Mouse (Mus musculus) Patski (cell line): ENCODE data around the gene Amt. TPM values are rescaled to one million over a fixed set of nuclear protein-coding genes. Genes with fewer than 3 reads are reported as not detected.
A peak's percentile ranks its signal among the peaks of the same experiment; 100 is the strongest.

Experiments used
- ATAC-seq: fragments of 100-300 bp; one replicate; pipeline ENCODE4 v1.8.0; 2021
- CTCF ChIA-PET: fragments of 350-600 bp; sonication (Branson Sonifier 250); formaldehyde crosslinking; loops from one replicate; lab custom pipeline; 2022; ENCODE audit warnings: inconsistent platforms; lab: Charles Lee
- POLR2A ChIA-PET: fragments of 350-600 bp; sonication (Branson Sonifier 250); formaldehyde crosslinking; loops from one replicate; lab custom pipeline; 2022; ENCODE audit warnings: antibody characterized with exemption, inconsistent platforms; lab: Charles Lee
- DNase-seq: peaks from one replicate; pipeline ENCODE4 v3.0.0-alpha.2; 2011; ENCODE audit warnings: low read depth, low spot score
- H3K27me3 ChIP-seq: fragments of 371-371 bp; one replicate; pipeline ENCODE4 v1.5.1; 2021
- CTCF ChIP-seq: fragments of 100-300 bp; IDR thresholded peaks from one replicate; pipeline ENCODE4 v1.5.1; 2021
- in situ Hi-C: fragments of 300-500 bp; cut with MboI; formaldehyde crosslinking; loops from 3 replicates; pipeline ENCODE4 v1.11.1; 2018; ENCODE audit warnings: low pct_unique_long_range_greater_than_20kb, mixed read lengths
- polyA plus RNA-seq: library from polyadenylated mRNA; unstranded; gene quantifications from one replicate; pipeline ENCODE4 v1.2.3, GENCODE M21; 2021

Gene Amt
- polyA plus RNA-seq: 6.0 TPM

DNA sequence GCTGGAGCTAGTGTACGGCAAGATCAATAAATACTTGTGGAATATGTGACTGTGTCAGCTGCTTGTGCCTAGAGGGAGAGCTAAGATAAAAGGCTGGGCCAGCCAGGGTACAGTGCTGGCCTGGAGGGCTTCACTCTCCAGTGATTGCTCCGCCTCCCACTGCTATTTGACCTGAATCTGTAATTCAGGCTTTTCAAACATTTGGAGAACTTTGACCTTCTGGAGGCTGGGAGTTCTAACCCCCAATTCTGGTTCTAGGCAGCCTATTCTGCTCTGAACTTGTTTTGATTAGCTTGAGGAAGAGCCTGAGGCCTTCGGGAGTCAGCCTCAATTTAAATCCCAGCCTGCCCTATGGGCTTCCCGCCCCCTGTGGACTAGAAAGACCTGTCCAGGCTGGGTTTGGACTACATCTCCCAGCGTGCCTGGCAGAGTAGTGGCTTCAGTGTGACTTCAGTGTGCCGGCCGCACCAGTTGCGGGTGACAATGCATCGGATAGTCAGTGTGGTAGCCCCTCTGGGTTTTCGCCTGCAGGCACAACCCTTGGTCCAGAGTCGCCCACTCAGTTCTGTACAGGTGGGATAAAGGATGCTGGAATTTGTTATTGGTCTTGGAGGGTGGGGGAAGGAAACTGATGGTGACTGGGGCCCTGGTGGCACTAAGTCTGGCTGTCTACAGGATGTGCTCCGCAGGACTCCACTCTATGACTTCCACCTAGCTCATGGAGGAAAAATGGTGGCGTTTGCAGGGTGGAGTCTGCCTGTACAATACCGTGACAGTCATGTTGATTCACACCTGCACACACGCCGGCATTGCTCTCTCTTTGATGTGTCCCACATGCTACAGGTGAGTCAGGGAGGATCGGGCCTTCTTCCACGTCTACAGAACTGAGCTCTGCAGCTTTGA lies at the start of gene Amt:
Gene Amt, plus strand, starts transcription at position 401 of the 903 bp plus-strand sequence.
- DNase-seq: no peak
- CTCF ChIA-PET: interaction anchor here (1.1 to 1.3 kb wide), 2 partner anchors 21 to 87 kb away, joined by 3 read pairs; no protein-coding TSS in a partner anchor

DNA sequence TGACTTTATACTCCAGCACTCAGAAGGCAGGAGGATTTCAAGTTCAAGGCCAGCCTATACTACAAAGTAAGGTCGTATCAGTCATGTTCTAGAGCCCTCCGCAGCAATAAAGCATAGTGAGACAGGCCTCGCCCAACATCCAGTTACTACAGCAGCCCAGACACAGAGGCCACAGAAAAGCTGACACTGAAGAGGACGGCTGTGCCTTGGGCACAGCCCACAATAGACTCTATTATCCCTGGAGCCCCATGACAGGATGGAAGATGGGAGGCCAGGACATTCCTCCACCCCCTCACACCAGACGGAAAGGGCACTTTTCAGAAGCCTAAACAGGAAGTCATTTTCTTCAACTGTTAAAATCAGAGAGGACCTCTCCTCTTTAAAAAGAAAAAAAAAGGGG lies 47.7 kb upstream of the Amt start:
- in situ Hi-C loops: no loop called here
- H3K27me3 ChIP-seq: no peaks in the 10 kb centered on the region
- no peak for TF ChIP-seq CTCF
- POLR2A ChIA-PET: no interaction called here
- CTCF ChIA-PET: interaction anchor here (0.7 kb wide), 1 partner anchor 12 kb away, joined by 4 read pairs; no protein-coding TSS in a partner anchor
- ATAC-seq (no peak), DNase-seq (no peak)

More for the DNA sequence above, at the start of gene Amt:
- TF ChIP-seq CTCF: no peak
- POLR2A ChIA-PET: no interaction called here
- no peak for ATAC-seq
- no peaks in the 10 kb centered on the region for H3K27me3 ChIP-seq
- in situ Hi-C loops: loop anchor here (5.0 kb wide), 1 partner anchor 116 kb away; no protein-coding TSS in a partner anchor

DNA sequence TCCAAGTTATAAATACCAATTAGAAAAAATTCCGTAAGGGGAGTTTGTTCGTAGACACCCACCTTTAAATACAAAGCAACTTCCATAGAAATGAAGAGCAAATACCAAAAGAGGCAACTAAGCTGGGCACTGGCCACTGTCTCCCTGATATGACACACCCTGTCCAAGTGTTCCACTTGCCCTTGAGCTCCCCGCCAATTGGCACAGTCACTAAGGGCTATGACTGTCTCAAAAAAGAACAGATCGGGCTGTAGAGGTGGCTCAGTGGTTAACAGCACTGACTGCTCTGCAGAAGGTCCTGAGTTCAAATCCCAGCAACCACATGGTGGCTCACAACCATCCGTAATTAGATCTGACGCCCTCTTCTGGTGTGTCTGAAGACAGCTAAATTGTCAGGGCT lies 44.8 kb upstream of the Amt start:
- H3K27me3 ChIP-seq: no peaks in the 10 kb centered on the region
- no peak for ATAC-seq
- no peak for DNase-seq
- no peak for TF ChIP-seq CTCF
- in situ Hi-C loops: no loop called here
- ChIA-PET POLR2A (interaction anchor here (1.1 kb wide), 1 partner anchor 40 kb away, joined by 5 read pairs; no protein-coding TSS in a partner anchor), CTCF (interaction anchor here (0.6 to 1.4 kb wide), 3 partner anchors 9 to 35 kb away, joined by 3 read pairs; no protein-coding TSS in a partner anchor)

DNA sequence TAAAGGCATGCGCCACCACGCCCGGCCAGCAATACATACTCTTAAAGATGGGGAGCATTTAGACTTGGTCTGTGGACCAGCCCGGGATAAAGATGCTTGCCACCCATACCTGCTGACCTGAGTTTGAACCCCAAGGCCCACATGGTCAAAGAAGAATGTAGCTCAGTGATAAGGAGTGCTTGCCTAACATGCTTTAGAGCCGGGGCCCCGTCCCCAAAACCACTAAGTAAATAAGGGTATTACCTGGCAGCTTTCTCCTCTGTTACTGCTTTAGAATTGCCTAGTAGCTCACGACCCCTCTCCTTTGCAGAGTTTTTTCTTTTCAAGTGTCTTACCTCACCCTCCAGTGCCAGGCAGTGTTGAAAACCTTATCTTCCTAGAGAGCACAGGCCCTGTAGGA lies 43.9 kb upstream of the Amt start:
- ATAC-seq (no peak), DNase-seq (no peak)
- H3K27me3 ChIP-seq: no peaks in the 10 kb centered on the region
- in situ Hi-C loops: no loop called here
- CTCF ChIA-PET: interaction anchor here (1.0 to 1.6 kb wide), 2 partner anchors 25 to 31 kb away, joined by 3 to 4 read pairs; no protein-coding TSS in a partner anchor
- POLR2A ChIA-PET: interaction anchor here (1.1 kb wide), 1 partner anchor 41 kb away, joined by 5 read pairs; no protein-coding TSS in a partner anchor
- no peak for TF ChIP-seq CTCF

DNA sequence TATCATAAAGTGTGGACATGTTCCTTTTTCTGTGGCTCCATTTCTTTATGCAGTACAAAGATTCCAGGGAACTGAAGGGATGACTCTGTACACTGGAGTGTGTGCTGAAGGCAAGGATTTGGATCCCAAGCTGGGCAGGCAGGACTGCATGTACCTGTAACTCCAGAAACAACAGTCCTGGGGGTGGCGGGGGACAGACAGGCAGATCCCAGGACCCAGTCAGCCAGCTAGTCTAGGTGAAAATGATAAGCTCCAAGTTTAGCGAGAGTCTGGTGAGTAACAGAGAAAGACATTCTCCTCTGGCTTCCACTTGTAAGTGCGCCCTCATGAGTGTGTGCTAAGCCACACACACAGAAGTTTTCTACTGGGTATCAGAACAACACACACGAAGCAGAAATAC lies 36.1 kb upstream of the Amt start:
- POLR2A ChIA-PET: interaction anchor here (0.6 kb wide), 1 partner anchor 156 kb away, joined by 4 read pairs; no protein-coding TSS in a partner anchor
- CTCF ChIA-PET: interaction anchor here (0.9 to 2.5 kb wide), 10 partner anchors 9 to 56 kb away, joined by 3 to 6 read pairs (median 4); no protein-coding TSS in a partner anchor
- in situ Hi-C loops: no loop called here

DNA sequence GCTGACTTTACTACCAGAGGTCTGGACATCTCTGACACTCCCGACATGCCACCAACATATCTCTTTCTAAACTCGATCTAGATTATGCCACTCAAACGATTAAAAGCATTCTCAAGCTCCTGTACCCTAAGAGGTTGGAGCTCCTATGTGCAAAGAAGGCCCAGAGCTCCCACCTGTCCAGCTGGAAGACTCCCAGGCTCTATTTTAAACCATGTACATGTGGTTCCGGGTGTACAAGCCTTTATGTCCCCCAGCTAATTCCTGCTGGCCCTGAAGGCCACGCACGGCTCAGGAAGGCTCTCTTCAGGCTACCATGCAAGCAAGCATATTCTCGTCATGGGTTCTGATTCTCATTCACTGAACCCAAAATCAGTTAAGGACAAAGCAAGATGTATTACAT lies 34.8 kb upstream of the Amt start:
- CTCF ChIA-PET: interaction anchor here (0.9 to 1.7 kb wide), 3 partner anchors 22 to 36 kb away, joined by 3 to 6 read pairs (median 5); no protein-coding TSS in a partner anchor
- no peak for DNase-seq
- no peaks in the 10 kb centered on the region for H3K27me3 ChIP-seq
- TF ChIP-seq CTCF: no peak
- POLR2A ChIA-PET: no interaction called here
- no peak for ATAC-seq
- in situ Hi-C loops: no loop called here

More for the DNA sequence above, 36.1 kb upstream of the Amt start:
- H3K27me3 ChIP-seq: no peaks in the 10 kb centered on the region
- TF ChIP-seq CTCF: no peak
- ATAC-seq (no peak), DNase-seq (no peak)

DNA sequence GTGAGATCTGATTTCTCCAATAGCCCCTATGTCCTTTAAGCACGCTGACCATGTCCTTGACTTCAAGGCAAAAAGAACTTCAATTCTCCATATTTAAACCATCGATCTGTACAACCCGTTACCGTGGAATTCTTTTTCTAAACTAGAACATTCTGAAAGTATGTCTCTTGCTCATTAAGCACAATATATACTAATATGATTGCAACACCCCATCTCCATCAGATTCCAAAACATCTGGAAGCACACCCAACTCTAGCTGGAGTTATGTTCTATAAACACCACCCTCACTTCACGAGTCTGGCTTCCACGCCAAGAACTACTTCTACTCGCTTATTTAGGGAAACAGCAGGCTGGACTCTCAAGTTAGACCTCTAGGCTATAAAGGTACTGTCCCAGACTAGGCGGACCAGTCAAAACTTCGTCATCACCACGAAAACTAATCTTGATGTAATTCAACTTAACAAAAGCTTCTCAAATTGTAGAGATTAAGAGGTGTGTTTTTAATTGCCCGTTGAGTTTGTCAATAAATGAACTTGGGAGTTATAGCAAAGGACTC lies 34.1 kb upstream of the Amt start:
- H3K27me3 ChIP-seq: no peaks in the 10 kb centered on the region
- ATAC-seq: no peak
- no peak for DNase-seq
- ChIA-PET CTCF (interaction anchor here (0.6 to 1.7 kb wide), 2 partner anchors 11 to 23 kb away, joined by 3 to 5 read pairs; no protein-coding TSS in a partner anchor), POLR2A (interaction anchor here (1.2 to 2.3 kb wide), 3 partner anchors 13 to 184 kb away, joined by 3 to 5 read pairs (median 3); no protein-coding TSS in a partner anchor)
- in situ Hi-C loops: no loop called here
- no peak for TF ChIP-seq CTCF

DNA sequence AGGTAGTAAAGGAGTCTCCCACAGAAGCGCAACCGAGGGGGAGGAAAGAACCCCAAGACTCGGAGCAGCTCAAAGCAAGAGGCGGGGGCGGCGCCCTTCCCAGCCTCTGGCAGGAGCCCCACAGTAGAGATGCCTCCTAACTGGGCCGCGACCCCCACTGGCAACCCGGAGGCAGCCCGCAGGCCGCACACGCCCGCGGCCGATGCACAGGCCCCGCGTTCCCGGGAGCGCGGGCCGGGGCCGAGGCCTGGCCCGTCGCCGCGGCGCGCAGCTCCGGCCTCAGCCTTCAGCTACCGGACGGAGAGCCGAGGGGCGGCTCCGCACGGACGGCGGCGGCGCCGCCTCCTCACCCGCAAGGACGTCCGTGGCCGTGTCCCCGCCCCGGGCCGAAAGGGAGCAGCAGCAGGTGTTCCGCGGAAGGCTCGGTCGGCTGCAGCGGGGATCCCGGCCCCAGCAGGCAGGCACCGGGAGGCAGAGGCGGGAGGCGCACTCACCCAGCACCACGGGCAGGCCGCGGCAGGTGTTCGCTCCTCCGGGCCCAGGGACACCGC lies 33.4 kb upstream of the Amt start:
- in situ Hi-C loops: no loop called here
- H3K27me3 ChIP-seq: no peaks in the 10 kb centered on the region
- ATAC-seq (peak; percentile 34), DNase-seq (no peak)
- TF ChIP-seq CTCF: no peak
- ChIA-PET CTCF (interaction anchor here (0.6 to 1.8 kb wide), 2 partner anchors 10 to 21 kb away, joined by 3 read pairs; no protein-coding TSS in a partner anchor), POLR2A (interaction anchor here (0.7 to 2.3 kb wide), 7 partner anchors 9 to 184 kb away, joined by 3 to 5 read pairs (median 3); partner anchors contain the start of gene Gpx1)

DNA sequence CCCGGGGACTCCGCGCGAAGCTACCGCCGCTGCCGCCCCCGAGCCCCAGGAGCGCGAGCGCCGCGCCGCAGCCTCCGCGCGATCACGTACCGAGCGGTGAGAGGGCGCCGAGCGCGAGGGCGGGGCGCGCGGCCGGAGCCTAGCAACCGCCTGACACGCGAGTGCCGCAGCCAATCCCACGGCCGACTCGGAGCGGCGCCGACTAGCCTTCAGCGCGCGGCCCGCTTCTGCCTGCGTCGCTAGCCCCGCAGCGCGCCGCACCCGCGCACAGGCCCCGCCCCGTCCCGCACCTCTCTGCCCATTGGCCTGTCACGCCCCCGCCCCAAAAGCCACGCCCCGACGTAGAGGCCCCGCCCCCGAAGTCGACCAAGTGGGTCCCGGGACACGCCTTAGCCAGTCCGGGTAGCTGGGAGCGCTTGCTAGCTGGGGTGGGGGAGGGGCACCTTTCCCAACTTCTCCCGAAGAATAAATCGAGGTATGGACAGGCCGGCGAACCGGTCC lies 32.9 kb upstream of the Amt start, which contains the start of gene Dag1:
Gene Dag1, minus strand, starts transcription at position 269 of the 501 bp plus-strand sequence.
- in situ Hi-C loops: no loop called here

More for the DNA sequence above, 32.9 kb upstream of the Amt start, which contains the start of gene Dag1:
- ChIA-PET CTCF (interaction anchor here (1.0 to 1.8 kb wide), 4 partner anchors 20 to 36 kb away, joined by 3 to 4 read pairs (median 3); no protein-coding TSS in a partner anchor), POLR2A (interaction anchor here (0.6 to 2.3 kb wide), 9 partner anchors 9 to 185 kb away, joined by 3 to 5 read pairs (median 3); partner anchors contain the start of gene Gpx1)
- TF ChIP-seq CTCF: no peak
- DNase-seq (peak; percentile 62), ATAC-seq (peak; percentile 96)
- H3K27me3 ChIP-seq: no peaks in the 10 kb centered on the region
